Mouse (Mus musculus) myocyte (in vitro differentiated cells): Measurements from ENCODE around the gene Csf2rb2. TPM values are rescaled to one million over a fixed set of nuclear protein-coding genes. Genes with fewer than 3 reads are reported as not detected.
"Not testable (repeated sequence)": the region's sequence is repeated elsewhere in the genome, so short reads cannot be mapped to it uniquely, and the experiment has no call there.

Source experiments
- H3K27me3 ChIP-seq: one replicate; pipeline ENCODE4 v1.6.1; 2011; ENCODE audit not compliant: control insufficient read depth, insufficient read depth, insufficient read length
- H3K36me3 ChIP-seq: one replicate; pipeline ENCODE4 v1.6.1; 2011; ENCODE audit not compliant: control insufficient read depth, insufficient read depth
- H3K4me2 ChIP-seq: one replicate; pipeline ENCODE4 v1.6.1; 2011; ENCODE audit warnings: low read depth, control low read depth
- H3K4me3 ChIP-seq: one replicate; pipeline ENCODE4 v1.5.1; 2011; ENCODE audit warnings: mild to moderate bottlenecking, control low read depth, moderate library complexity
- H3K79me2 ChIP-seq: one replicate; pipeline ENCODE4 v1.6.1; 2011; ENCODE audit not compliant: control insufficient read depth, insufficient read depth
- H3ac ChIP-seq: one replicate; pipeline ENCODE4 v1.6.1; 2011; ENCODE audit not compliant: control insufficient read depth, insufficient read length
- CEBPB ChIP-seq: IDR thresholded peaks from 2 replicates; pipeline ENCODE4 v1.6.1; 2011; ENCODE audit warnings: mild to moderate bottlenecking, moderate library complexity; ENCODE audit not compliant: poor library complexity, insufficient read depth, severe bottlenecking
- E2F4 ChIP-seq: IDR thresholded peaks from one replicate; pipeline ENCODE4 v1.6.1; 2011; ENCODE audit warnings: mild to moderate bottlenecking, control low read depth, moderate library complexity; ENCODE audit not compliant: insufficient read depth
- MAX ChIP-seq: IDR thresholded peaks from one replicate; pipeline ENCODE4 v1.6.1; 2011; ENCODE audit warnings: low read depth, mild to moderate bottlenecking, control low read depth
- MYOD1 ChIP-seq, 3 experiments: IDR thresholded peaks; one replicate each; pipeline ENCODE4 v1.6.1; 2011; ENCODE audit warnings: control low read depth in 2 of 3, low read depth in 2 of 3, mild to moderate bottlenecking in 2 of 3, moderate library complexity in 1 of 3; ENCODE audit not compliant: insufficient read length in 2 of 3, control insufficient read depth in 1 of 3
- MYOG ChIP-seq, 3 experiments: IDR thresholded peaks; one replicate each; pipeline ENCODE4 v1.6.1; 2011; ENCODE audit warnings: control low read depth in 2 of 3, low read depth in 2 of 3, mild to moderate bottlenecking in 2 of 3; ENCODE audit not compliant: insufficient read length in 2 of 3, control insufficient read depth in 1 of 3, insufficient read depth in 1 of 3
- POLR2A ChIP-seq: IDR thresholded peaks from one replicate; pipeline ENCODE4 v1.6.1; 2011; ENCODE audit warnings: low read depth, mild to moderate bottlenecking, control low read depth, moderate library complexity; ENCODE audit not compliant: insufficient read length
- POLR2AphosphoS2 ChIP-seq: IDR thresholded peaks from one replicate; pipeline ENCODE4 v1.6.1; 2011; ENCODE audit warnings: low read depth, control low read depth; ENCODE audit not compliant: insufficient read length
- REST ChIP-seq: IDR thresholded peaks from one replicate; pipeline ENCODE4 v1.6.1; 2011; ENCODE audit warnings: mild to moderate bottlenecking, control low read depth, moderate library complexity; ENCODE audit not compliant: insufficient read depth, insufficient read length
- SRF ChIP-seq: IDR thresholded peaks from one replicate; pipeline ENCODE4 v1.6.1; 2011; ENCODE audit warnings: low read depth; ENCODE audit not compliant: control insufficient read depth, insufficient read length
- TCF12 ChIP-seq: IDR thresholded peaks from one replicate; pipeline ENCODE4 v1.6.1; 2011; ENCODE audit warnings: mild to moderate bottlenecking, control low read depth; ENCODE audit not compliant: poor library complexity, insufficient read depth, severe bottlenecking
- TCF3 ChIP-seq: IDR thresholded peaks from one replicate; pipeline ENCODE4 v1.6.1; 2011; ENCODE audit warnings: low read depth, control low read depth; ENCODE audit not compliant: insufficient read length
- USF1 ChIP-seq: IDR thresholded peaks from one replicate; pipeline ENCODE4 v1.6.1; 2011; ENCODE audit warnings: low read depth, mild to moderate bottlenecking, control low read depth, moderate library complexity
- polyA plus RNA-seq: library from polyadenylated mRNA; unstranded; fragments of >200 nt; fragmentation: generic; extraction: Trizol; gene quantifications from one replicate; pipeline ENCODE4 v1.2.1, GENCODE M21; 2012; ENCODE audit warnings: missing spikeins

Gene Csf2rb2
- polyA plus RNA-seq, result 0.14 TPM

- Histone ChIP-seq H3K36me3 (no peaks in the 10 kb centered on the region), H3K79me2 (no peaks in the 10 kb centered on the region), H3K27me3 (no peaks in the 10 kb centered on the region), H3K4me3 (no peak within 1 kb of the TSS), H3ac (no peak within 1 kb of the TSS), H3K4me2 (no peak within 1 kb of the TSS)
- TF ChIP-seq MYOG (IDR thresholded peaks at IDR 0.05; ENCODE audit: control insufficient read depth in 1 of 3, insufficient read depth in 1 of 3, insufficient read length in 2 of 3, low read depth in 2 of 3), result no peak
- no peak for TF ChIP-seq MAX
- no peak for TF ChIP-seq POLR2A
- TF ChIP-seq TCF3, result no peak
- no peak for TF ChIP-seq CEBPB
- no peak for TF ChIP-seq POLR2AphosphoS2
- no peak for TF ChIP-seq USF1
- TF ChIP-seq REST, result no peak
- TF ChIP-seq MYOD1 (IDR thresholded peaks at IDR 0.05; ENCODE audit: control insufficient read depth in 1 of 3, insufficient read length in 2 of 3, low read depth in 2 of 3), result no peak
- no peak for TF ChIP-seq E2F4
- TF ChIP-seq TCF12, result no peak
- TF ChIP-seq SRF, result no peak
Measured at GRCm38 (mm10) chr15:78305341-78305933, at the start of gene Csf2rb2. TSS of gene Csf2rb2 (minus strand) at chr15:78305721.

GRCm38 (mm10) chr15:78354958-78355357 lies 49.4 kb upstream of the Csf2rb2 start:
- peaks cover 53% of the 10 kb centered on the region for H3K27me3 ChIP-seq
- no peak overlapping the region for H3ac ChIP-seq
- no peaks in the 10 kb centered on the region for H3K79me2 ChIP-seq
- no peak for TF ChIP-seq REST
- TF ChIP-seq E2F4, result no peak
- no peak for TF ChIP-seq MAX
- no peak for TF ChIP-seq MYOG (IDR thresholded peaks at IDR 0.05; ENCODE audit: control insufficient read depth in 1 of 3, insufficient read depth in 1 of 3, insufficient read length in 2 of 3, low read depth in 2 of 3)
- no peak for TF ChIP-seq POLR2AphosphoS2
- no peak for TF ChIP-seq POLR2A
- TF ChIP-seq MYOD1 (IDR thresholded peaks at IDR 0.05; ENCODE audit: control insufficient read depth in 1 of 3, insufficient read length in 2 of 3, low read depth in 2 of 3), result no peak
- no peak for TF ChIP-seq USF1
- no peak for TF ChIP-seq TCF12
- no peak for TF ChIP-seq SRF
- TF ChIP-seq TCF3, result no peak
- no peak for TF ChIP-seq CEBPB
- no peak overlapping the region for H3K4me2 ChIP-seq
- no peaks in the 10 kb centered on the region for H3K36me3 ChIP-seq
- no peak overlapping the region for H3K4me3 ChIP-seq

DNA sequence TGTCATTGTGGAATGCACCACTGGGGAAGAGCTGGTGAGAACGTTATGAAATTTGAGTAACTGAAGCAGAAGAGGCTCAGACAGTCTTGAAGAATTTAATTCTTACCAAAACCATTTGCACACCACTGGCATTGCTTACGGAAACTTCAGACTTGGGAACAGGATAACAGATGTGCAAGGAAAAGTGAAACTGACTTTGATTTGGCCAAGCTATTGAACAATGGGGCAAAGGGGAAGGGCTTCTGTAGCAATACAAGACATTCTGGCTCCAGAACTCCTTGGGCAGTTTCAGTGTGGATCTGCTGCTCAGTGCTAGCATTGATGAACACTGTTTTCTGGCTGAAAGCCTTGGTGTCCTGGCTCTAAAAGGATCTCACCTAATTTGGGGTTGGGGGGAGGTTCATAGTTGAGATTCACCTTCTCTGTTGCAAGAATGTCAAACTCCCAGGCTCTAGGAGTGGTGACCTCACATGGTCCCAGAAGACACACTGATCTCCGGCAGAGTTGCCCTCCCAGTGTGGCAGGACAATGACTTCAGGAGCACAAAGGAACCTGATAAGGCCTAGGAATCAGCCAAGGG lies 46.2 kb upstream of the Csf2rb2 start:
- Histone ChIP-seq H3K4me2 (no peak overlapping the region), H3K79me2 (no peaks in the 10 kb centered on the region), H3K4me3 (no peak overlapping the region), H3ac (no peak overlapping the region), H3K27me3 (peaks cover 33% of the 10 kb centered on the region), H3K36me3 (no peaks in the 10 kb centered on the region)
- TF ChIP-seq REST (no peak), MAX (no peak), SRF (no peak), CEBPB (no peak)

- TF ChIP-seq TCF12, result no peak
- no peak for TF ChIP-seq USF1
- no peak for TF ChIP-seq SRF
- no peak for TF ChIP-seq CEBPB
- no peak for TF ChIP-seq E2F4
- no peak for TF ChIP-seq MYOG (IDR thresholded peaks at IDR 0.05; ENCODE audit: control insufficient read depth in 1 of 3, insufficient read depth in 1 of 3, insufficient read length in 2 of 3, low read depth in 2 of 3)
- TF ChIP-seq MYOD1 (IDR thresholded peaks at IDR 0.05; ENCODE audit: control insufficient read depth in 1 of 3, insufficient read length in 2 of 3, low read depth in 2 of 3), result no peak
- no peak for TF ChIP-seq POLR2A
- no peak for TF ChIP-seq POLR2AphosphoS2
- no peak for TF ChIP-seq MAX
- TF ChIP-seq REST, result no peak
- no peak for TF ChIP-seq TCF3
- H3K27me3 ChIP-seq, result peaks cover 16% of the 10 kb centered on the region
- H3ac ChIP-seq, result no peak overlapping the region
- no peaks in the 10 kb centered on the region for H3K79me2 ChIP-seq
- H3K4me3 ChIP-seq, result no peak overlapping the region
- no peak overlapping the region for H3K4me2 ChIP-seq
- H3K36me3 ChIP-seq, result no peaks in the 10 kb centered on the region
Measured at GRCm38 (mm10) chr15:78344567-78344966, 39.0 kb upstream of the Csf2rb2 start.

DNA sequence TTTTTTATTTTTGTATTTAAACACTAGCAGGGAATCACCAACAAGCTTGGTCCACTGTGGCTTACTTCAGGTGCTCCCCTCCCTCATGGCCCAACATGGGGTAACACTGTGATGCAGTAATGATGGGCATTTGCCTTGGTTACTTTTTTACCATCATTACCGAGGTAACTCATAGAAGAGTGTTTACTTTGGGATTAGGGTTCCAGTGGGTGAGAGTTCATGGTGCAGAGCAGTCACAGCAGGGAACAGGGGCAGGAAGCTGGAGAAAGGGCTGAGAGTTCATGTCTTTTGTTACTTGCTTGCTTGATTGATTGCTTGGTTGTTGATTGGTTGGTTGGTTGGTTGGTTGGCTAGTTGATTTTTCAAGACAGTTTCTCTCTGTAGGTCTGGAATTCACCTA lies 38.2 kb upstream of the Csf2rb2 start:
- no peaks in the 10 kb centered on the region for H3K36me3 ChIP-seq
- H3K79me2 ChIP-seq, result no peaks in the 10 kb centered on the region
- H3K27me3 ChIP-seq, result peaks cover 16% of the 10 kb centered on the region
- no peak overlapping the region for H3K4me3 ChIP-seq
- H3ac ChIP-seq, result no peak overlapping the region
- TF ChIP-seq TCF3 (no peak), CEBPB (no peak), MAX (no peak), SRF (no peak), POLR2A (no peak), USF1 (no peak)
- no peak overlapping the region for H3K4me2 ChIP-seq

GRCm38 (mm10) chr15:78340919-78341318 lies 35.4 kb upstream of the Csf2rb2 start:
- not testable (repeated sequence) for H3K4me3 ChIP-seq, H3K79me2 ChIP-seq, H3K27me3 ChIP-seq, H3K36me3 ChIP-seq, H3K4me2 ChIP-seq, H3ac ChIP-seq

- H3K79me2 ChIP-seq, H3K4me3 ChIP-seq, H3ac ChIP-seq, H3K36me3 ChIP-seq, H3K4me2 ChIP-seq, H3K27me3 ChIP-seq: not testable (repeated sequence)
Measured at GRCm38 (mm10) chr15:78339627-78340423, 34.3 kb upstream of the Csf2rb2 start.
